Mouse (Mus musculus) lung, embryonic 16.5 days (tissue): Measurements from ENCODE around the gene Magi1. TPM values are rescaled to one million over a fixed set of nuclear protein-coding genes. Genes with fewer than 3 reads are reported as not detected.

Experiments used
- ATAC-seq: fragments of 200-750 bp; cut with Nextera tagmentation; 2 replicates; pipeline ENCODE4 v1.8.0; 2017; ENCODE audit warnings: low read depth, mild to moderate bottlenecking, moderate library complexity
- H3K27ac ChIP-seq: fragments of 300-500 bp; sonication (generic); 2 replicates; pipeline ENCODE4 v1.5.1; 2014; ENCODE audit warnings: mild to moderate bottlenecking, control low read depth, low read length
- H3K27me3 ChIP-seq: fragments of 300-500 bp; sonication (generic); 2 replicates; pipeline ENCODE4 v1.6.1; 2014; ENCODE audit warnings: low read depth, low read length, mixed read lengths; ENCODE audit not compliant: control insufficient read depth, insufficient read depth
- H3K36me3 ChIP-seq: fragments of 300-500 bp; sonication (generic); 2 replicates; pipeline ENCODE4 v1.6.1; 2014; ENCODE audit warnings: low read length; ENCODE audit not compliant: control insufficient read depth, insufficient read depth
- H3K4me1 ChIP-seq: fragments of 300-500 bp; sonication (generic); replicated peaks from 2 replicates; pipeline ENCODE4 v1.6.1; 2014; ENCODE audit warnings: low read length, mixed read lengths; ENCODE audit not compliant: control insufficient read depth, insufficient read depth
- H3K4me2 ChIP-seq: fragments of 300-500 bp; sonication (generic); 2 replicates; pipeline ENCODE4 v1.6.1; 2014; ENCODE audit warnings: low read depth, low read length, control low read depth
- H3K4me3 ChIP-seq: fragments of 300-500 bp; sonication (generic); 2 replicates; pipeline ENCODE4 v1.5.1; 2014; ENCODE audit warnings: mild to moderate bottlenecking, low read length, control low read depth
- H3K9ac ChIP-seq: fragments of 300-500 bp; sonication (generic); 2 replicates; pipeline ENCODE4 v1.6.1; 2014; ENCODE audit warnings: low read length, control low read depth
- H3K9me3 ChIP-seq: fragments of 300-500 bp; sonication (generic); 2 replicates; pipeline ENCODE4 v1.6.1; 2016; ENCODE audit warnings: low read length; ENCODE audit not compliant: control insufficient read depth
- WGBS: fragments of 180-500 bp; shearing (Covaris S2); extraction: QIAGEN DNeasy Blood & Tissue Kit; methylation state at CpG from one replicate; pipeline ENCODE4 v1.1.7; 2014; 5-methylcytosine and 5-hydroxymethylcytosine counted together
- polyA plus RNA-seq: library from polyadenylated mRNA; unstranded; fragments of >200 nt; fragmentation: Nextera tagmentation; extraction: Ambion mirVana; gene quantifications from 2 replicates; pipeline ENCODE4 v1.2.1, GENCODE M21; 2015

Magi1 gene
- polyA plus RNA-seq, 1 experiment from 2014 or later = 9.4 TPM

DNA sequence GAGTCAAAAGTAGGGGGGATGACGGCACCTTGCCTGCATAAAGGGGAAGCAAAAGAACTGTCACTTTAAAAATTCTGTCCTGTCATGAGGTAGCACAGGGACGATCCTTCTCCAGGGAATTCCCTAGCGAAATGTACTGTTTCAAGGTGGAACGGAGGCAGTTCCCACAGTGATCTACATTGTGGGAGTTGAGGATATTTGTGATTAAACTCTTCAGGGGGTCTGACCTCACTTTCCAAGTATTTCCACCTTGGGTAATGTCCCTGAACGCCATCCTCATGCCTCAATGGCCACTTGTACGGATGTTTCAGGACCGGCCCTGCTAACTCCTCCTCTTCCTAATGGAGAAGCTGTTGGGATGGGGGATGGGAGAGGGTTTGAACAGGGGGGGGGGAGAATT, 559.0 kb downstream of the Magi1 start:
- no peak overlapping the region for H3K4me3 ChIP-seq
- no peaks in the 10 kb centered on the region for H3K9me3 ChIP-seq
- WGBS = 67% methylated on average over 7 of the region's 7 CpGs
- no peak overlapping the region for H3K4me2 ChIP-seq
- H3K27me3 ChIP-seq = no peaks in the 10 kb centered on the region
- no peaks in the 10 kb centered on the region for H3K36me3 ChIP-seq
- peaks cover 3% of the 10 kb centered on the region; the same call in 1 of the 2 replicates for H3K4me1 ChIP-seq
- H3K9ac ChIP-seq = no peak overlapping the region
- no peak for ATAC-seq
- no peak overlapping the region for H3K27ac ChIP-seq

DNA sequence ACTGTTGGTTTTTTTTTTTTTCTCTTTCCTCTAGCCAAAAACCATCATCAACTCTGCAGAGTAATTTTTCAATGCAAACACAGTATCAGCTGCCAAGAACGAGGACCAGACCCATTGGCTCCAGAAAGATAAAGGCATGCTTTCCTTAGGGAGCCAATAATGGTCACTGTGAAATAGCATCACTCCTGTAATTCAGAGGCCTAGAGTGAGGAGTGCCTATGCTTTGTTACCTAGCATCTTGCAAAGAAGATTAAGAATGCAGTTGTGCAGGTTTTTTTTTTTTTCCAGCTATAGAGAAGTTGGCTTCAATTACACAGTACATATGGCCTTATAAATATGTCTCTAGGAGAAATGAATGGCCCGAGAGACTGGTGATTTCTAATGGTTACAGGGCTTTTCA, 560.5 kb downstream of the Magi1 start:
- Histone ChIP-seq H3K9ac (no peak overlapping the region), H3K4me1 (peaks cover 6% of the 10 kb centered on the region; the same call in 1 of the 2 replicates), H3K4me3 (no peak overlapping the region), H3K9me3 (no peaks in the 10 kb centered on the region), H3K27ac (no peak overlapping the region), H3K36me3 (no peaks in the 10 kb centered on the region), H3K27me3 (no peaks in the 10 kb centered on the region), H3K4me2 (no peak overlapping the region)
- ATAC-seq = no peak
- WGBS = 43% methylated on average over 2 of the region's 2 CpGs

DNA sequence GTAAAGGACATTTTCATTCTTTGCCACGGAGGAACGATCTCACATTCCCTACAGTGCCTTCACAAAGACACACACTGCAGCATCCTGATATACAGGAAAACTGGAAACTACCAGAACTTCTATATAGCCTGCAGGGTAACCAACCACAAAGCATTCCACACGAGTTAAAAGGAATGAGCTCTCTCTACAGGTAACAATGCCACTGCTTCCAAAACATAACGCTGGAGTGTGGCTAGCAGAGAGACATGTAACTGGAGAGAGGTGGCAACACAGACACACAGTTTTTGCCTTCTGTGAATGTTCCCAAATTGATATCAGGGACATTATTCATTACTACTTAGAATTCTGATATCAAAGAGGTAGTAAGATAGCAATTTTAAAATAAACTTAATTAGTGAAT, 564.2 kb downstream of the Magi1 start:
- Histone ChIP-seq H3K4me1 (peaks cover 5% of the 10 kb centered on the region), H3K27me3 (peaks cover 17% of the 10 kb centered on the region), H3K36me3 (no peaks in the 10 kb centered on the region), H3K4me3 (no peak overlapping the region), H3K4me2 (no peak overlapping the region), H3K9ac (no peak overlapping the region), H3K27ac (no peak overlapping the region), H3K9me3 (no peaks in the 10 kb centered on the region)
- ATAC-seq = no peak
- 50% methylated on average over 4 of the region's 4 CpGs for WGBS

DNA sequence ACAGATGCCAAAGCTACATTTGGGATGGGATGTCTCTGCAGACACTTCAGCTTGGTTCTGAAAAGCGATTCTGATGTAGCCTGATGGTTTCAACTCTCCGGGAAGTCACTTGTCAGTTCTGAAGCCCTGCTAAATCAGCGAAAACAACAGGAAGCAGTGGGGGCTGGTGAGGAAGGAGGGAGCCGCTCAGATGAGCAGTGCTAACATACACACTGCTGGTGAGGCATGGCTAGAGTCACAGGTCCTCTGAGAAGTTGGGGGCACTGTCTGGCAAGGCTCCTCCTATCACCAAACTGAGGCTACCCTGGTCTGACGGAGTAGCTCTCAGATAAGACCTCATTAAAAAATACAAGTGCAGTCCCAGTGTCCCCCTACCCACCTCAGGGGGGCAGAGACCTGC, 565.3 kb downstream of the Magi1 start:
- H3K27ac ChIP-seq = no peak overlapping the region
- no peak overlapping the region for H3K4me2 ChIP-seq
- peaks cover 5% of the 10 kb centered on the region for H3K4me1 ChIP-seq
- 19% methylated on average over 5 of the region's 5 CpGs for WGBS
- no peaks in the 10 kb centered on the region for H3K36me3 ChIP-seq
- peak; percentile 47; the same call in 1 of the 2 replicates for ATAC-seq
- no peak overlapping the region for H3K9ac ChIP-seq
- H3K4me3 ChIP-seq = no peak overlapping the region
- H3K9me3 ChIP-seq = no peaks in the 10 kb centered on the region
- H3K27me3 ChIP-seq = peaks cover 17% of the 10 kb centered on the region

DNA sequence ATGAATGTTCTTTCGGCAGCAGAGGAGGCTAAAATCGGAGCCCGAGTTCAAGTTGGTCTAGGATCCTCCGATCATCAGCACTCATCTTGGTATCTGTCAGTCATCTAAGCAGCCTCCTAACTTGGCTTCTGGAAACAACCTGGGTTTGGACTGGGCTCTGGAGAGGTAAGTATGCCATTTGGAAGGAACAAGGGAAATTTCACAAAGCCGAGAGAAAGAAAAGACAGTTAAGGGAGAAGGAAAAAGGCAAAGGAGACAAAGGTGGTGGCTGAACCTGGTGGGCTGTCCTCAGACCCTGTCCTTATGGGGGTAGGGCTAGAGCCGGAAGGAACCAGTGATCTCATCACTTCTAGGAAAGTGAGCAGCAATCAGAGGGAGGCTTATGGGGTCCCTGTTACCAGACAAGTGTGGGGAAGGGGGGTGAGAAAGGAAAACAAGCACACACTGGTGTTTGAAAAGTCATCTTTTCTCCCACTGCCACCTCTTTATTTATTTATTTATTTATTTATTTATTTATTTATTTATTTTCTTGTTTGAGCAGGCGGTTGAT, 565.8 kb downstream of the Magi1 start:
- Histone ChIP-seq H3K9me3 (no peaks in the 10 kb centered on the region), H3K9ac (no peak overlapping the region), H3K4me1 (peaks cover 5% of the 10 kb centered on the region), H3K4me3 (no peak overlapping the region), H3K4me2 (no peak overlapping the region), H3K27ac (no peak overlapping the region), H3K27me3 (peaks cover 17% of the 10 kb centered on the region), H3K36me3 (no peaks in the 10 kb centered on the region)
- no peak for ATAC-seq
- WGBS = 35% methylated on average over 7 of the region's 7 CpGs

DNA sequence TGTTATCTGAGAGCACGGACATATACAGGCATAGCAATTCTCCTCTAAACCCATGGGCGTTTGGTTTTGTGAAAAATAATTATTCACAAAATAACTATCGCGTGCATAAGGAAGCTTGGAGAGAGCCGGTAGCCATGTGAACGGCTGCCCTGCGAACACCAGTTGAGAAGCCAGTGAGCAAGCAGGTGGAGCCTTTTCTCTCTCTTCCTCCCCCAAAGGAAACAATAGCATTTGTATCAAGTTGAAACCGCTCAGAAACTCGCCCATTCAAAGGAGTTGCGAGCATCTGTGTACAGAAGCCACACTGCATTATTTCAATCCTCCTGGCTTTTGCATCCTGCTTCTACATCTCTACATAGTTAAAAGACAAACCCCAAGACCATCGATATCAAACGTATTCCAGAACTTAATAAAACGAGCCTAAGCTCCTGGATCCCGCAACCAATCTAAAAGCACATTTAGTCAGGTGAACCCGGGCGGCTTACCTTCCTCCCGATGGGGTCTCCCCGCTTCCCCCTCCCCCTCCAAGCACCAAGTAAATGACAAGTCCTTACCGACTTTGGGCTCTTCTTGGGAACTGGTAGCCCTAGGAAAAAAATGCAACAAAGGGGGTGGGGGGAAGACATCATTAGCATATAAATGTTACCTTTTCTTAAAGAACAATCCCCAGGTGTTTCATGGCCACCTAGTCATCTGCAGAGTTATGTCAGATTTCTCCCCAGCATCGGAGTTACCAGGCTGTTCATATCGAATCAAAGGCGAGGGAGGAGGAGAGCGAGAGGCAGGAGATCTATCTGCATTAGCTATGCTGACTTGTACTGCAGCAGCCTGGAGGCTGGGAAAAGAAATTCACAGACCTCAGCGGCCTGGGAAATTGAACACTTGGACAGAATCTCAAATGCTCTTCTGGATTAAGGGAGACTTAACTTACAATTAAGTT, 566.8 kb downstream of the Magi1 start:
- H3K4me3 ChIP-seq = peak overlapping the region; percentile 0
- H3K27me3 ChIP-seq = peaks cover 17% of the 10 kb centered on the region
- WGBS = 14% methylated on average over 24 of the region's 24 CpGs
- H3K9ac ChIP-seq = no peak overlapping the region
- H3K9me3 ChIP-seq = no peaks in the 10 kb centered on the region
- peak overlapping the region; percentile 33 for H3K4me2 ChIP-seq
- no peak for ATAC-seq
- no peaks in the 10 kb centered on the region for H3K36me3 ChIP-seq
- no peak overlapping the region for H3K27ac ChIP-seq
- H3K4me1 ChIP-seq = peaks cover 5% of the 10 kb centered on the region

DNA sequence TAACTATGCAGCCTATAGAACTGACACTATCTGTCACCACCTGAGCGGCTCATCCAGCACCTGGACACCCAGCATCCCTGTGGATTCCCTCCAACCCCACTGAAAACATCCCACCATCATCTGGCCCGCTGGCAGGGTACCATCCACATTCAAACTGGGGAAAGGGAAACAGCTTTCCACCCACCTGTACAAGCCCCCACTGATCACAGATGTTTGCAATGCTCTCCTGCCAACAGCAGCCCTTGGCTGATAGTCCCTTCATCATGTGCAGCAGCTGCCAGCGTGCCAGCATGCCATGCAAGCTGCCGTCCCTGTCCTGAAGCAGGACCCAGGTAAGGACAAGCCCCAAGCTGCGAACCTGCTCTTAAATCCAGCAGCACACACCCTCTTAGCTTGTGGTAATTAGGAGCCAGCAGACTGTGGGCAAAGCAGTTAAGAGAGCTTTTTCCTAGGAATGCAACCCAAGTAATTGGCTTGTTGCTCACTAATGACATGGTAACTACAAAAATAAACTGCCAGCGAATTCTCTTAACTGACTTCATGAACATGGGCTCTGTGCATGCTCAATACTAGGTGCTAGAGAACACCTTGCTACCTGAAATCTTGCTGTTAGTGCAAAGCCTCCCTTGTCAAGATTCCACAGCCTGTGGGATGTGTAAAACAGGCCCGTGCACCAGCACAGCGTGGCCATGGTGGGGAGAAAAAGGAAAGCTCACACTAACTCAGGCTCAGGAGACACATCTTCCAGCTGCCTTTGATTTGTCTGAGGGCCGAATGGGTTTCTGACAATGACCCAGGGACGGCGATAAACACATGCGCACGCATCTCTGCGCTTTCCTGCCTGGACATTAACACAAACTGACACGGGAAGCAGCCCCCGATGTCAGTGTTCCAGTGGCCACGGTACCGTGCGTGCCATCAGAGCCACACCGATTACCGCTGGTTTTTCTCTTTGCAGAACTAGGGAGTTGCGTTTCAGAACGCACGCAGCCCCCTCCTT, 568.2 kb downstream of the Magi1 start:
- peak overlapping the region; percentile 33 for H3K4me2 ChIP-seq
- H3K9me3 ChIP-seq = no peaks in the 10 kb centered on the region
- no peak overlapping the region for H3K9ac ChIP-seq
- H3K4me1 ChIP-seq = peaks cover 5% of the 10 kb centered on the region
- H3K27me3 ChIP-seq = peaks cover 17% of the 10 kb centered on the region
- peak overlapping the region; percentile 28 for H3K4me3 ChIP-seq
- WGBS = 43% methylated on average over 24 of the region's 24 CpGs
- ATAC-seq = no peak
- H3K27ac ChIP-seq = no peak overlapping the region
- no peaks in the 10 kb centered on the region for H3K36me3 ChIP-seq

DNA sequence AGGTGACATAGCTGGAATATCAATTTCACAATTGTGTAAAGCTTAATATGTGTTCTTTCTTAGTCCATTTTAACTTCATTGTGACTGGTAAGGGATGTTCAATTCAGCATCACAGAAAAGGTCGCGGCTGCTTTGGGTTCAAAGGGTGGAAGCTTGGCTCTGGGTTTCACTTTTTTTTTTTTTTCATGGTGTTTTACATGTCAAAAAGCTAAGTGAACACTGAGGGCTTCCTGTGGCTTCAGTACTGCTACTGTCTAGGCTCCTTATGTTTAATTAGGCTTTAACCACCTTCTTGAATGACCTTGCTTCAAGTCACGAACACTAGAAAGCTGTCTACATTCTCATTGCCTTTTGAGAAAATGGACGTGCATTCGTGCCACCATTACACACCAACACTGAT, 579.4 kb downstream of the Magi1 start:
- no peak for ATAC-seq

More for the DNA sequence above, 579.4 kb downstream of the Magi1 start:
- Histone ChIP-seq H3K4me2 (no peak overlapping the region), H3K4me1 (no peaks in the 10 kb centered on the region), H3K36me3 (no peaks in the 10 kb centered on the region), H3K9ac (no peak overlapping the region), H3K27me3 (no peaks in the 10 kb centered on the region), H3K9me3 (no peaks in the 10 kb centered on the region), H3K27ac (no peak overlapping the region), H3K4me3 (no peak overlapping the region)
- WGBS = 86% methylated on average over 5 of the region's 5 CpGs
